Mouse (Mus musculus) yolk sac, embryonic 10.5 days (tissue): Measurements from ENCODE around the gene Sctr.

ENCODE experiments used
- DNase-seq: peaks from one replicate; pipeline ENCODE4 v3.0.0-alpha.2; 2017; ENCODE audit warnings: low spot score

Gene Sctr

GRCm38 (mm10) chr1:120101227-120101609 is 94.5 kb downstream of the Sctr start:
- no peak for DNase-seq

GRCm38 (mm10) chr1:120105556-120105959 is 98.9 kb downstream of the Sctr start:
- DNase-seq = no peak

GRCm38 (mm10) chr1:120109741-120110432 is 103.2 kb downstream of the Sctr start:
- no peak for DNase-seq

GRCm38 (mm10) chr1:120111766-120112165 is 105.1 kb downstream of the Sctr start:
- no peak for DNase-seq

GRCm38 (mm10) chr1:120112251-120113187 is 105.8 kb downstream of the Sctr start:
- no peak for DNase-seq
